Mouse (Mus musculus) liver, postnatal 0 days (tissue): ENCODE results near the gene Tnfsf8. TPM values are rescaled to one million over a fixed set of nuclear protein-coding genes. Genes with fewer than 3 reads are reported as not detected.

Experiments used
- ATAC-seq: fragments of 200-750 bp; cut with Nextera tagmentation; 2 replicates; pipeline ENCODE4 v1.8.0; 2017; ENCODE audit warnings: mild to moderate bottlenecking, moderate library complexity
- DNase-seq: peaks from one replicate; pipeline ENCODE4 v3.0.0-alpha.2; 2016
- H3K27ac ChIP-seq: fragments of 300-500 bp; sonication (generic); 2 replicates; pipeline ENCODE4 v1.5.1; 2014; ENCODE audit warnings: antibody characterized with exemption, moderate library complexity, mild to moderate bottlenecking, low read depth
- H3K27me3 ChIP-seq: fragments of 300-500 bp; sonication (generic); 2 replicates; pipeline ENCODE4 v1.6.1; 2014; ENCODE audit warnings: low read length, control low read depth, mixed read lengths; ENCODE audit not compliant: insufficient read depth
- H3K36me3 ChIP-seq: fragments of 300-500 bp; sonication (generic); replicated peaks from 2 replicates; pipeline ENCODE4 v1.6.1; 2014; ENCODE audit warnings: mild to moderate bottlenecking, control low read depth, low read length, moderate library complexity, mixed read lengths; ENCODE audit not compliant: insufficient read depth
- H3K4me1 ChIP-seq: fragments of 300-500 bp; sonication (generic); 2 replicates; pipeline ENCODE4 v1.6.1; 2014; ENCODE audit warnings: antibody characterized with exemption, mild to moderate bottlenecking, control low read depth; ENCODE audit not compliant: insufficient read depth
- H3K4me2 ChIP-seq: fragments of 300-500 bp; sonication (generic); 2 replicates; pipeline ENCODE4 v1.6.1; 2014; ENCODE audit warnings: low read depth, mild to moderate bottlenecking, low read length, moderate library complexity, mixed read lengths
- H3K4me3 ChIP-seq: fragments of 300-500 bp; sonication (generic); 2 replicates; pipeline ENCODE4 v1.5.1; 2014; ENCODE audit warnings: low read depth, low read length
- H3K9ac ChIP-seq: fragments of 300-500 bp; sonication (generic); replicated peaks from 2 replicates; pipeline ENCODE4 v1.6.1; 2014; ENCODE audit warnings: mild to moderate bottlenecking, moderate library complexity
- H3K9me3 ChIP-seq: fragments of 300-500 bp; sonication (generic); 2 replicates; pipeline ENCODE4 v1.6.1; 2016; ENCODE audit warnings: mild to moderate bottlenecking, control low read depth, low read length, mixed read lengths
- CTCF ChIP-seq: sonication (generic); IDR thresholded peaks from 2 replicates; pipeline ENCODE4 v1.5.1; 2016; ENCODE audit warnings: antibody characterized with exemption, low read depth
- EP300 ChIP-seq: IDR thresholded peaks from 2 replicates; pipeline ENCODE4 v1.6.1; 2016; ENCODE audit warnings: antibody characterized with exemption, low read depth, mild to moderate bottlenecking
- WGBS: fragments of 180-500 bp; shearing (Covaris S2); extraction: QIAGEN DNeasy Blood & Tissue Kit; methylation state at CpG from one replicate; pipeline ENCODE4 v1.1.7; 2014; ENCODE audit not compliant: insufficient replicate concordance; 5-methylcytosine and 5-hydroxymethylcytosine counted together
- polyA plus RNA-seq: library from polyadenylated mRNA; unstranded; fragments of >200 nt; fragmentation: Nextera tagmentation; extraction: Ambion mirVana; gene quantifications from 2 replicates; pipeline ENCODE4 v1.2.1, GENCODE M21; 2015

The Tnfsf8 gene
- polyA plus RNA-seq, 1 experiment from 2014 or later, result 0.05 TPM

GRCm38 (mm10) chr4:63782970-63783613 lies 78.1 kb downstream of the Tnfsf8 start:
- no peak for DNase-seq
- no peak for ATAC-seq
- H3K4me1 ChIP-seq, result no peaks in the 10 kb centered on the region
- H3K36me3 ChIP-seq, result no peaks in the 10 kb centered on the region
- H3K27ac ChIP-seq, result no peak overlapping the region
- H3K4me2 ChIP-seq, result no peak overlapping the region
- H3K9me3 ChIP-seq, result no peaks in the 10 kb centered on the region
- no peaks in the 10 kb centered on the region for H3K27me3 ChIP-seq
- TF ChIP-seq CTCF, result peak; percentile 32; the same call in 1 of the 2 replicates
- no peak for TF ChIP-seq EP300
- 64% methylated on average over 7 of the region's 7 CpGs for WGBS
- no peak overlapping the region for H3K4me3 ChIP-seq
- no peak overlapping the region for H3K9ac ChIP-seq

Other genes starting within 250 kb of the Tnfsf8 start
- not detected in 2 replicates for gene Tex48, start 238.9 kb downstream of the Tnfsf8 start, polyA plus RNA-seq
- gene Gm11214, start 198.0 kb downstream of the Tnfsf8 start, polyA plus RNA-seq, result not detected in 2 replicates
- gene Tnfsf15, start 116.2 kb downstream of the Tnfsf8 start, polyA plus RNA-seq, result not detected in 2 replicates
- gene Tnc, start 185.7 kb upstream of the Tnfsf8 start, polyA plus RNA-seq, result 1.8 and 1.9 TPM in 2 replicates